Mouse (Mus musculus) hindbrain, embryonic 12.5 days (tissue): Measurements from ENCODE around the gene Spen. TPM values are rescaled to one million over a fixed set of nuclear protein-coding genes. Genes with fewer than 3 reads are reported as not detected.

Source experiments
- ATAC-seq: fragments of 200-750 bp; cut with Nextera tagmentation; 2 replicates; pipeline ENCODE4 v1.8.0; 2017; ENCODE audit warnings: moderate TSS enrichment; ENCODE audit not compliant: low FRiP score
- H3K27ac ChIP-seq: fragments of 300-500 bp; sonication (generic); 2 replicates; pipeline ENCODE4 v1.5.1; 2016; ENCODE audit warnings: mild to moderate bottlenecking
- H3K27me3 ChIP-seq: fragments of 300-500 bp; sonication (generic); 2 replicates; pipeline ENCODE4 v1.6.1; 2016; ENCODE audit warnings: mild to moderate bottlenecking
- H3K36me3 ChIP-seq: fragments of 300-500 bp; sonication (generic); 2 replicates; pipeline ENCODE4 v1.6.1; 2016; ENCODE audit warnings: mild to moderate bottlenecking
- H3K4me1 ChIP-seq: fragments of 300-500 bp; sonication (generic); 2 replicates; pipeline ENCODE4 v1.6.1; 2016
- H3K4me2 ChIP-seq: fragments of 300-500 bp; sonication (generic); replicated peaks from 2 replicates; pipeline ENCODE4 v1.6.1; 2016; ENCODE audit warnings: mild to moderate bottlenecking
- H3K4me3 ChIP-seq: fragments of 300-500 bp; sonication (generic); 2 replicates; pipeline ENCODE4 v1.5.1; 2016; ENCODE audit warnings: mild to moderate bottlenecking
- H3K9ac ChIP-seq: fragments of 300-500 bp; sonication (generic); 2 replicates; pipeline ENCODE4 v1.6.1; 2016; ENCODE audit warnings: mild to moderate bottlenecking, moderate library complexity
- H3K9me3 ChIP-seq: fragments of 300-500 bp; sonication (generic); replicated peaks from 2 replicates; pipeline ENCODE4 v1.6.1; 2016; ENCODE audit warnings: mild to moderate bottlenecking
- WGBS: fragments of 180-500 bp; shearing (Covaris S2); methylation state at CpG from one replicate; pipeline ENCODE4 v1.1.7; 2016; 5-methylcytosine and 5-hydroxymethylcytosine counted together
- polyA plus RNA-seq: library from polyadenylated mRNA; unstranded; fragments of >200 nt; fragmentation: Nextera tagmentation; extraction: Ambion mirVana; gene quantifications from 2 replicates; pipeline ENCODE4 v1.2.1, GENCODE M21; 2016

The Spen gene
- polyA plus RNA-seq, 1 experiment from 2014 or later: 21.7 TPM

DNA sequence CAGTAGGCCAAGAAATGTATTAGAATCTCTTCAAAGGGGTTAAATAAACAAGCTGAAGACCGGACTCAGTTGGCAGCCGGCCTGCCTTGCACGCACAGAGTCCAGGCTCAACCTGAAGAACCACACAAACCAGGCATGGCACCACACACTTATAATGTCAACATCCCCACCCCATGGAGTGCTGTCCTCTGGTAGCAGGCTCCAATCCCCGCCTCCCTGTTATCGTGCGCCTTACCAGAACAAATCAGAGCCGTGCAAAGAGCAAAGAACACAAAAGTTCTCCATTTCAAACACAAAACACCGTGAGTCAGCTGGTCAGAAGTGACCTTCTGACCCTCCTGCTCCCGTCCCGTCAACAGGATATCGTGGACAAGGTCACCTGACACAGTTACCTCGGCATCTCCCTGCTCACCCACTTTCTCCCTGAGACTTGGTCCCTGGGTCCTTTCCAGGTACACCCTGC is 24.2 kb downstream of the Spen start:
- ATAC-seq: no peak
- Histone ChIP-seq H3K4me2 (no peak overlapping the region), H3K27ac (no peak overlapping the region), H3K4me3 (no peak overlapping the region), H3K9me3 (no peaks in the 10 kb centered on the region), H3K9ac (no peak overlapping the region), H3K4me1 (peaks cover 13% of the 10 kb centered on the region), H3K27me3 (no peaks in the 10 kb centered on the region), H3K36me3 (peaks cover 35% of the 10 kb centered on the region)
- WGBS: 55% methylated on average over 12 of the region's 12 CpGs

DNA sequence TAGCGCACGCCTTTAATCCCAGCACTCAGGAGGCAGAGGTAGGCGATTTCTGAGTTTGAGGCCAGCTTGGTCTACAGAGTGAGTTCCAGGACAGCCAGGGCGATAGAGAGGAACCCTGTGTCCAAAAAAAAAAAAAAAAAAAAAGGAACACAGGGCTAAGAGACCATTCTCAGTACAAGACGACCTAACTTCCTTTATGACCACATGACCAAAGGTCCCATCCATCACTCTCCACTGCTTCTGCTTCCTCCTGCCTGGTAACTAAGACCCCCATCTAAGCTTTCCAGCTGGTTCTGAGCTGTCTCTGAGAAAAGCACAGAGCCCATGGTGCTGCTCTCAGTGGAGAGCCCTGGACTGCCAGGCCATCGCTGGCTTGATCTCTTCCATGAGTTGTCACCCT is 26.3 kb downstream of the Spen start:
- no peak overlapping the region for H3K4me3 ChIP-seq
- peaks cover 19% of the 10 kb centered on the region for H3K36me3 ChIP-seq
- no peak overlapping the region for H3K4me2 ChIP-seq
- no peaks in the 10 kb centered on the region for H3K9me3 ChIP-seq
- 83% methylated on average over 6 of the region's 6 CpGs for WGBS
- peaks cover 15% of the 10 kb centered on the region for H3K4me1 ChIP-seq
- H3K9ac ChIP-seq: no peak overlapping the region
- ATAC-seq: no peak
- H3K27me3 ChIP-seq: no peaks in the 10 kb centered on the region
- H3K27ac ChIP-seq: no peak overlapping the region

DNA sequence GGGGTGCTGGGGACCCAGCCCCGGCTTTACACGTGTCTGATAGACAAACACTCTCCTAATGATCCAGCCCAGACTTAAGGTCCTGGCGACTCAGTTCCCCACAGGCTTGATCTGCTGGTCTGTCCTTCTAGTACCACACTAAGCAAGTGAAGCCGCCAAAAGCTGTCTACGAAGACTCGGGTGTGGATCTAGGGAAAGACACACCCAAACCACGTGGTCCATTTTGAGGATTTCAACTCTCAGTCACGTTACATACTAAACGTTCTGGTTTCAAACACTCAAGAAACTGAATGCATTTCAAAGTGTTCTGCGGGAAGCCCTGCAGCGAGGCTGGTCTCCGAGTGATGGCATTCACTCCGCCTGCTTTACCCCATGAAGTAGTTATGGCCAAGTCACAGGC is 27.9 kb downstream of the Spen start:
- no peak overlapping the region for H3K4me3 ChIP-seq
- 93% methylated on average over 13 of the region's 13 CpGs for WGBS
- no peaks in the 10 kb centered on the region for H3K9me3 ChIP-seq
- H3K27ac ChIP-seq: no peak overlapping the region
- ATAC-seq: no peak
- no peak overlapping the region for H3K4me2 ChIP-seq
- H3K9ac ChIP-seq: no peak overlapping the region
- peaks cover 25% of the 10 kb centered on the region for H3K4me1 ChIP-seq
- H3K36me3 ChIP-seq: 0 out of 2 replicates have a peak, but pooled peaks cover 4% of the 10 kb centered on the region
- no peaks in the 10 kb centered on the region for H3K27me3 ChIP-seq

DNA sequence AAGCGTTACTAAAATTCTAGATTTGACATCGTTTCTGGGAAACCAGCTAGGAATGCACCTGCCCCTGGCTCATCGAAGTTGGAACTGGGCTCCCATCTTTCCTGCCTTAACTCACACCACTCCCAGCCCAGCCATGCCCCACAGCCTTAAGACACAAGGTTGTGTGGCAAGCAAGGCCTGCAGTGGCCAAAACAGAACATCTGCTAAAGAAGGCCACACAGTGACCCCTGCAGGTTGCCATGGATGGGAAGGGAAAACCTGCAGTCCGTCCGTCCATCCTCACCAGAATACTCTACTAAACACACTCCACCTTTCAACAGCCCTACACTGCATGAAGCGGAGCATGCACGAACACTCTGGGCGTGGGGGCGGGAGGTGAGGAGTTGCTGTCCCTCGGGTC is 31.5 kb downstream of the Spen start:
- no peak for ATAC-seq
- no peak overlapping the region for H3K4me2 ChIP-seq
- no peaks in the 10 kb centered on the region for H3K27me3 ChIP-seq
- H3K27ac ChIP-seq: peak overlapping the region; percentile 77
- H3K4me3 ChIP-seq: no peak overlapping the region
- peaks cover 30% of the 10 kb centered on the region for H3K4me1 ChIP-seq
- H3K36me3 ChIP-seq: no peaks in the 10 kb centered on the region
- no peaks in the 10 kb centered on the region for H3K9me3 ChIP-seq
- WGBS: 80% methylated on average over 10 of the region's 10 CpGs
- no peak overlapping the region for H3K9ac ChIP-seq

DNA sequence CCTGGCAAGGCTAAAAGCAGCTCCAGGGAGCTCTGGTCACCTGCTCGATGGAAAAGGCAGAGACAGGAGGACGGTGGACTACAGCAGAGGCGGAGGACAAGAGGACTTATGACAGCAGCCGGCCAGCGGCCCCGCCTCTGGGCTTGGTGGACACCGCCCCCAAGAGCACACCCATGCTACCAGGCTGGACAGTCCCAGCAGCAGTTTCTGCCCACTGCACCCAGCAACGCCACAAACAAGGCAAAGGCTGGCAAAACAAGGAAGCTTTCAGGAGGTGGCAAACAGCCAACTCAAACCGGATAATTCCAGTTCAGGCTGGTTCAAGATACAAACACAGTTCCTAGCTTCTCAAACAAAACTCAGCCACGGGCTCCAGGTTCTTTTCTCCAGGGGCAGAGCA is 32.0 kb downstream of the Spen start:
- Histone ChIP-seq H3K36me3 (no peaks in the 10 kb centered on the region), H3K9me3 (no peaks in the 10 kb centered on the region), H3K9ac (0 out of 2 replicates have a peak overlapping the region, but pooled peaks have one; percentile 23), H3K4me1 (peaks cover 32% of the 10 kb centered on the region), H3K4me3 (no peak overlapping the region), H3K4me2 (no peak overlapping the region), H3K27me3 (no peaks in the 10 kb centered on the region), H3K27ac (peak overlapping the region; percentile 77)
- ATAC-seq: peak; percentile 81
- 72% methylated on average over 10 of the region's 10 CpGs for WGBS

DNA sequence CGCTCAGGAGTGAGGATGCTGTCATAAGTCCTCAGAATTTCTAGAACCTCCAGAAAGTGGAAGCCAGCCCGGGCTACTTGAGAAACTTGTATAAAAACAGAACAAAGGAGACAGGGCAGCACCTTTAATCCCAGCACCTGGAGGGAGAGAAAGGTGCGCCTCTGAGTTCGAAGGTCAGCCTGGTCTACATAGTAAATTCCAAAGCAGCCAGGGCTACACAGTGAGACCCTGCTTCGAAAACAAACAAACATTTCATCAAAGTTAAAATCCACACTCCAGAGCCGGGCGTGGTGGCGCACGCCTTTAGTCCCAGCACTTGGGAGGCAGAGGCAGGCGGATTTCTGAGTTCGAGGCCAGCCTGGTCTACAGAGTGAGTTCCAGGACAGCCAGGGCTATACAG is 32.6 kb downstream of the Spen start:
- ATAC-seq: no peak
- H3K36me3 ChIP-seq: no peaks in the 10 kb centered on the region
- H3K4me2 ChIP-seq: no peak overlapping the region
- no peak overlapping the region for H3K9ac ChIP-seq
- H3K4me1 ChIP-seq: peaks cover 30% of the 10 kb centered on the region
- H3K9me3 ChIP-seq: no peaks in the 10 kb centered on the region
- H3K27ac ChIP-seq: no peak overlapping the region
- H3K27me3 ChIP-seq: no peaks in the 10 kb centered on the region
- WGBS: 95% methylated on average over 11 of the region's 11 CpGs
- no peak overlapping the region for H3K4me3 ChIP-seq

DNA sequence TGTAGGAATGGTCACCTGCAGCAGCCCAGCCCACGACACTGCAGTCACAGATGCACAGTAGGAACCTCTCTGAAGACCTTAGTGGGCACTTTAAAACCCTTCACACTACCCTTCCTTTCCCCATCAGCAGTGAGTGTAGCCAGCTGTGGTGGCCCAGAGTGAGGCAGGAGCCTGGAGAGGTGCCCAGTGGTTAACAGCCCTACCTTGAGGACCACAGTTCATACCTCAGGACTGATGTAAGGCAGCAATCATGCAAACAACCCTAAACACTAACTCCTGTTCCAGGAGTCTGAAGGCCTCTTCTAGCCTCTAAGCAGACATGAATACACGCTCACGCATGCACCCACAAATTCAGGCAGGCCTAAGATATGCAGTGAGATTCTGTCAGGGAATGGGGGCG is 33.9 kb downstream of the Spen start:
- WGBS: 88% methylated on average over 4 of the region's 4 CpGs
- no peak for ATAC-seq
- H3K4me2 ChIP-seq: no peak overlapping the region
- no peaks in the 10 kb centered on the region for H3K9me3 ChIP-seq
- H3K4me3 ChIP-seq: no peak overlapping the region
- peaks cover 29% of the 10 kb centered on the region for H3K4me1 ChIP-seq
- H3K27me3 ChIP-seq: no peaks in the 10 kb centered on the region
- no peak overlapping the region for H3K9ac ChIP-seq
- H3K27ac ChIP-seq: no peak overlapping the region
- H3K36me3 ChIP-seq: no peaks in the 10 kb centered on the region

DNA sequence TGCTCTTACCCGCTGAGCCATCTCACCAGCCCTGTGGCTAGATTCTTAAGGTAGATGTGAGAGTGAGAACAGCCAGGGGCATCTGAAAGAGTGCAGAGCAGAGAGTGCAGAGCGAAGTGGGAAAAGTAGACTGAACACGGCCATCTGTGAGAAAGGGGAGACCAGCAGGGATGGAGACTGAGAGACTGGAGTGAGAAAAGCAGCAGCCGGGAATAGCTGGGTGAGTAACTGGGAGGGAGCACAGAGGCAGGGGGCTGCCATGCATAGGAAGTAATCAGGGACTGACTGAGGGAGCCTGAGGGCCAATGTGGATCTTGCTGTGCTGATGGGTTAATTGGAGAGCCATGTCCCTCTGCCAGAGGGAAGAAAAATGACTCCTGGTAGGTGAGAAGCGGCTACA is 35.7 kb downstream of the Spen start:
- Histone ChIP-seq H3K27me3 (no peaks in the 10 kb centered on the region), H3K9me3 (no peaks in the 10 kb centered on the region), H3K4me1 (peaks cover 29% of the 10 kb centered on the region), H3K27ac (peak overlapping the region; percentile 7; the same call in 1 of the 2 replicates), H3K9ac (no peak overlapping the region), H3K4me2 (no peak overlapping the region), H3K36me3 (no peaks in the 10 kb centered on the region), H3K4me3 (no peak overlapping the region)
- no peak for ATAC-seq
- 62% methylated on average over 5 of the region's 5 CpGs for WGBS

DNA sequence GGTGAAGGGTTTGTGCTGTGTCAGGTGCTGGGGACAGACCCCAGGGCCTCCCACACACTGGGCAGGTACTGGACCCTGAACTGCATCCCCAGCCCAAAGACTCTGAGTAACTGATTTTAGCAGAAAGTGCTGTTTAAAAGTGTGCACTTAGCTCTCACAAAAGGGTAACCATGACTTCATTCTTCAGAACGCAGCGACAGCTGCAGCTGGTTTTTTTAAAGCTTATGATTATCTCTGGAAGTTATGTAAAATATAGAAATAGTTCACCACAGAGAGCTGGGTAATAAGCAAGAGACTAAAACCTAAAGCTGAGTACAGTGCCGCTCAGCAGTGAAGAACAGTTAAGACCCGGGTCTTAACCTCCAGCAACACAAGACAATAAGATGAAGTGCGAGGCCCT is 37.3 kb downstream of the Spen start:
- no peak overlapping the region for H3K4me3 ChIP-seq

DNA sequence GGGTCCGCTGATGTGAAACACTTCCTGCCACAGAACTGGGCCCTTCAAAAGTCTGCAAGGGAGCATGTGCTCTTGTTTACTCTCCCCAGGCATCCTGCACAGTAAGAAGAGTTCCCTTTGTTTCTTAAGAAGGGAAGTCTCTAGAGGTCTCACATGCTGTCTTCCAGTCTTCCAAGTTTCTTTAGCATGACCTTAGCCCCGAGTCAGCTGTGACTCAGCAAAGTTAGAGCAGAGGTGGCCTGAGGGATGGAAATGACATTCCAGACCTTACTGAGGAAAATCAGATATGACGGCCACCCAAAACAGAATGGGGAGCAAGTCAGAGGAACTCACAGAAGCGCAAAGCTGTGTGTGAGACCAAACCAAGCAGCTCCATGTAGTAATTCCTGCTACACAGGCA is 37.8 kb downstream of the Spen start:
- no peaks in the 10 kb centered on the region for H3K9me3 ChIP-seq
- H3K4me2 ChIP-seq: no peak overlapping the region
- H3K36me3 ChIP-seq: no peaks in the 10 kb centered on the region
- WGBS: 66% methylated on average over 4 of the region's 4 CpGs
- H3K27me3 ChIP-seq: no peaks in the 10 kb centered on the region
- peaks cover 17% of the 10 kb centered on the region for H3K4me1 ChIP-seq
- no peak for ATAC-seq
- H3K4me3 ChIP-seq: no peak overlapping the region
- no peak overlapping the region for H3K9ac ChIP-seq
- no peak overlapping the region for H3K27ac ChIP-seq

More for the DNA sequence above, 37.3 kb downstream of the Spen start:
- Histone ChIP-seq H3K9ac (no peak overlapping the region), H3K4me1 (peaks cover 17% of the 10 kb centered on the region), H3K9me3 (no peaks in the 10 kb centered on the region), H3K4me2 (no peak overlapping the region), H3K36me3 (no peaks in the 10 kb centered on the region), H3K27me3 (no peaks in the 10 kb centered on the region), H3K27ac (no peak overlapping the region)
- ATAC-seq: no peak
- 77% methylated on average over 5 of the region's 5 CpGs for WGBS

DNA sequence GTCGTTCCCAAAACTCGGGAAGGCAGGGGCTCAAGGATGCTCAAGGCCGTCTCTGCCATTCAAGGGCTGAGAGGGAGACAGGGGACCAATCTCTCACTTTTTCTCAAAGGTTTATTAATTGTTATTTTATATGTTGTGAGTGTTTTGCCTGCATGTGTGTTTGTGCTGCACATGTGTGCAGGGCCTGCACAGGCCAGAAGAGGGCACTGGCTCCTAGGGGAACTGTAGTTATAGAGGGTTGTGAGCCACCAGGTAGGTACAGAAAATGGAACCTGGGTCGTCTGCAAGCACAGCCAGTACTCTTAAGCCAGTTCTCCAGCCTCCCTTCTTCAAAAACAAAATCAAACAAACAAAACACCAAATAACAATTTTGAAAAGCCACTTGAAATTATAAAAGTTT is 49.7 kb downstream of the Spen start:
- Histone ChIP-seq H3K9me3 (no peaks in the 10 kb centered on the region), H3K36me3 (peaks cover 95% of the 10 kb centered on the region), H3K9ac (no peak overlapping the region), H3K27ac (no peak overlapping the region), H3K4me3 (no peak overlapping the region), H3K4me1 (no peaks in the 10 kb centered on the region), H3K4me2 (no peak overlapping the region), H3K27me3 (no peaks in the 10 kb centered on the region)
- ATAC-seq: no peak
- WGBS: 94% methylated on average over 4 of the region's 4 CpGs

DNA sequence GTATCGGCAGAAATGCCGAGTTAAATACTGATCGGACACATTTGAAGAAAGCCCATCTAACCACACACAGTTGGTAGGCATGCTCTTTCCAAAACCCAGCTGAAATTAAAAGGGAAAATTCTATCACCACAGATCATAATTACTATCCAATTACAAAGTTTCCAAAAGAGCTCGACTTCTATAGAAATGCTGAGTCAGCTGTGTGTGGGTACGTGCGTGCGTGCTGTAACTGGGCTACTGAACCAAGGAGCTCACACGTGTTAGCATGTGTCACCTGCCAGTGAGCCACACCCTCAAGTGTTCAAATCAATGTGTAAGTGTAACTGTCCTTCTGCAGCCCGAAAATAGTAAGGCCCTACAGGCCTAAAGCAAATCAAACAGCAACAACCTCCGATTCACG is 50.8 kb downstream of the Spen start:
- WGBS: 97% methylated on average over 11 of the region's 11 CpGs
- Histone ChIP-seq H3K9me3 (no peaks in the 10 kb centered on the region), H3K4me3 (no peak overlapping the region), H3K27ac (no peak overlapping the region), H3K36me3 (peaks cover 94% of the 10 kb centered on the region), H3K4me2 (no peak overlapping the region), H3K9ac (no peak overlapping the region), H3K4me1 (no peaks in the 10 kb centered on the region), H3K27me3 (no peaks in the 10 kb centered on the region)
- no peak for ATAC-seq

DNA sequence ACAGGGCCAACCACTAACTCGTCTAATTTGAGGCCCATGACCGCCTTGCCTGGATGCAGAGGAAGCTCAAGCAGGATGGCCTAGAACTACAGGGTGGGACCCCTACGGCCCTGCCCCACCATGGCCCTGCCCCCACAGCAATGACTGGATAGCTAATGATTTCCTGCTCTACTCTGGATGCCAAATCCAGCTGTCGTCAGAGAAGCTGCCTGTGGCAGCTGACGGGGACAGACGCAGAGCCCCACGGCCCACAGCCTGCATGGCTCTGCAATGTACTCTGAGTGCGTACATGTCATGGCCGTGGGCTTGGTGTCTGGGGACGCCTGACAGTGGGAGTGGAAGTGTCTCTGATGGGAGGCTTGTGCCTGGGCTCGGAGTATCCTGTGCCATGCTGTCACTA is 54.3 kb downstream of the Spen start:
- H3K27ac ChIP-seq: no peak overlapping the region
- peaks cover 95% of the 10 kb centered on the region for H3K36me3 ChIP-seq
- ATAC-seq: no peak
- H3K27me3 ChIP-seq: no peaks in the 10 kb centered on the region
- no peak overlapping the region for H3K9ac ChIP-seq
- no peaks in the 10 kb centered on the region for H3K4me1 ChIP-seq
- H3K4me3 ChIP-seq: no peak overlapping the region
- no peak overlapping the region for H3K4me2 ChIP-seq
- WGBS: 87% methylated on average over 11 of the region's 11 CpGs
- no peaks in the 10 kb centered on the region for H3K9me3 ChIP-seq
